Mouse (Mus musculus) thymus, adult 2 months (tissue): Measurements from ENCODE around the gene Cpeb1. TPM values are rescaled to one million over a fixed set of nuclear protein-coding genes. Genes with fewer than 3 reads are reported as not detected.
"Not testable (repeated sequence)": the region's sequence is repeated elsewhere in the genome, so short reads cannot be mapped to it uniquely, and the experiment has no call there.

Experiments used
- DNase-seq: peaks from one replicate; pipeline ENCODE4 v3.0.0; 2021
- H3K27ac ChIP-seq: fragments of 200-500 bp; 2 replicates; pipeline ENCODE4 v1.5.1; 2012; ENCODE audit warnings: low read length, control low read depth; ENCODE audit not compliant: control insufficient read depth, insufficient read depth
- H3K27me3 ChIP-seq: fragments of 200-500 bp; 2 replicates; pipeline ENCODE4 v1.6.1; 2012; ENCODE audit warnings: mild to moderate bottlenecking, low read length, moderate library complexity, mixed read lengths; ENCODE audit not compliant: control insufficient read depth, insufficient read depth
- H3K36me3 ChIP-seq: fragments of 200-500 bp; 2 replicates; pipeline ENCODE4 v1.6.1; 2012; ENCODE audit warnings: mild to moderate bottlenecking, low read length, moderate library complexity; ENCODE audit not compliant: control insufficient read depth, insufficient read depth
- H3K4me1 ChIP-seq: fragments of 200-500 bp; replicated peaks from 2 replicates; pipeline ENCODE4 v1.6.1; 2012; ENCODE audit warnings: low read length; ENCODE audit not compliant: control insufficient read depth, insufficient read depth
- H3K4me3 ChIP-seq: fragments of 200-500 bp; 2 replicates; pipeline ENCODE4 v1.5.1; 2012; ENCODE audit warnings: mild to moderate bottlenecking, low read length, control low read depth, moderate library complexity; ENCODE audit not compliant: control insufficient read depth, insufficient read depth
- CTCF ChIP-seq: fragments of 200-500 bp; IDR thresholded peaks from 2 replicates; pipeline ENCODE4 v1.5.1; 2012; ENCODE audit warnings: mild to moderate bottlenecking, control low read depth, low read length, moderate library complexity, borderline replicate concordance; ENCODE audit not compliant: control insufficient read depth, poor library complexity, insufficient read depth; ENCODE audit errors: extremely low read depth
- POLR2A ChIP-seq: fragments of 200-500 bp; IDR thresholded peaks from 2 replicates; pipeline ENCODE4 v1.6.1; 2012; ENCODE audit warnings: mild to moderate bottlenecking, low read length, control low read depth, moderate library complexity; ENCODE audit not compliant: control insufficient read depth, poor library complexity, insufficient read depth; ENCODE audit errors: extremely low read depth
- WGBS: fragments of 180-500 bp; shearing (Covaris S2); methylation state at CpG from one replicate; pipeline ENCODE4 v1.1.7; 2018; 5-methylcytosine and 5-hydroxymethylcytosine counted together
- polyA plus RNA-seq: library from polyadenylated mRNA; depleted of rRNA; stranded (reverse); fragments of >200 nt; gene quantifications from 2 replicates; pipeline ENCODE4 v1.2.3, GENCODE M21; 2012

The Cpeb1 gene
- polyA plus RNA-seq, 1 experiment = 13.5 TPM

GRCm38 (mm10) chr7:81489649-81490048 lies 34.4 kb upstream of the Cpeb1 start:
- Histone ChIP-seq H3K4me1 (no peaks in the 10 kb centered on the region; the same call in 1 of the 2 replicates), H3K27ac (no peak overlapping the region), H3K4me3 (no peak overlapping the region), H3K27me3 (peaks cover 7% of the 10 kb centered on the region; the same call in 1 of the 2 replicates), H3K36me3 (no peaks in the 10 kb centered on the region)
- DNase-seq = no peak
- 19% methylated on average over 9 of the region's 9 CpGs for WGBS
- TF ChIP-seq POLR2A = no peak
- TF ChIP-seq CTCF = no peak

DNA sequence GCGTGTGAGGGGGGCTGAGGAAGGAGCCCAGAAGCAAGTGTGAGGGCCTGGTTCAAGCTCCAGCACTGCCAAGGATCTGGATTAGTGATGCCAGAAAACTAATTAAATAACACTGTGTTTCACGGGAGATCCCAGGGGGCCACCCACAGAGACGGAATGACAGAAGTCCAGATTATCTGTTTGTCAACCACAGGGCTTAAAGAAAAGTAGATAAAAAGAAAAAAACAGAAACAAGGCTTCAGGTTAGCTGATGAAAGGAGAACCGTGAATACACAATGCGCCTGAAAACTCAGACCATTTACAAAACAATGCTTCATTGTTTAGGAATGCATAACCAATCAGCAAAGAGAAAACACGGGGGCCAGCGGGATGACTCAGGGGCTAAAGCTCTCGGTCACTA lies 25.5 kb upstream of the Cpeb1 start:
- WGBS = 21% methylated on average over 8 of the region's 8 CpGs
- Histone ChIP-seq H3K27me3 (no peaks in the 10 kb centered on the region), H3K27ac (no peak overlapping the region), H3K4me1 (no peaks in the 10 kb centered on the region), H3K36me3 (no peaks in the 10 kb centered on the region), H3K4me3 (no peak overlapping the region)
- DNase-seq = no peak
- TF ChIP-seq CTCF (no peak), POLR2A (no peak)

DNA sequence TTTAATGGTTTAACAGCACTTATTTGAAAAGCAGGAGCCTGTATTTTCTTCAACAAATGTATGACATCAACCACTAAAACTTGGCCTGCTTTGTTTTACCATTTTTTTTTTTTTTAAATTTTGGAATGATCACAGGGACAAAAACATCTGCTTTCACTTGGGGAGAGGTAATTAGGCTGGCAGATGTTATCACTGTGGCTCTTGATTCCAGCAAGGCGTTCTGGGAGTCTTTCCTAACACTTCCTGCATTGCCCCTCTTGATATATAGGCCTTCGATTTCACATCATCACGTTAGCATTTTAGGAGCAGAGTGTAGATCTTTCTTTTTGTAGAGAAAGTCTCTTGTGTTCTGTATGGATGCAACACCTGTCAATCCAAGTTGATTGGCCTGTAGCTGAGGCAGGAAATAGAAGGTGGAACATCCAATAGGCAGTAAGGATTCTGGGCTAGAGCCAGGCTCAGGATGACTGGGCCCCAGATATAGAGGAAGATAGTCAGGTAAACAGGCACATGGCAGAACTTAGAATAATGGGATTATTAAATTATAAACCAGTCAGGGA lies 24.3 kb upstream of the Cpeb1 start:
- no peaks in the 10 kb centered on the region for H3K27me3 ChIP-seq
- H3K4me1 ChIP-seq = no peaks in the 10 kb centered on the region
- H3K4me3 ChIP-seq = no peak overlapping the region
- DNase-seq = no peak
- TF ChIP-seq POLR2A = no peak
- 69% methylated on average over 3 of the region's 3 CpGs for WGBS
- H3K36me3 ChIP-seq = no peaks in the 10 kb centered on the region
- H3K27ac ChIP-seq = no peak overlapping the region

DNA sequence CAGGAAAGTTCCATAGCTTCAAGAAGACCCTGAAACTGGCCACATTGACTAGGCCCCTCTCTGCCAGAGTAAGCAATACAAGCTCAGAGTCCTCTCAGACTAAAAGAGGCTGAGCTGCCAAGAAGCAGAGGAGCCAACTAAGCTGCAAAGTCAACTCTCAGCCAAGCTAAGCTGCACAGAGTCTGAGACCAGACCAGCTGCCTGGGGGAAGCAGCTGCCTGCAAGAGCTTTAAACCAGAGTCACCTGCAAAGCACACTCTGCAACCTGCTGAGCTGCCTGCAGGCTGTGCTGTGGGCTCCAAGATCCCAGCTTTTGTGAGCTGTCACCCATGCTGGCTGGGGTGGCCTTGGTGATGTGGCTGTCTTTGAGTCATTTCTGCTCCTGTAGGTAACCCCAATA lies 23.0 kb upstream of the Cpeb1 start:
- not testable (repeated sequence) for H3K36me3 ChIP-seq, H3K4me1 ChIP-seq, DNase-seq, H3K27me3 ChIP-seq, H3K27ac ChIP-seq, H3K4me3 ChIP-seq

GRCm38 (mm10) chr7:81476833-81477232 lies 21.6 kb upstream of the Cpeb1 start:
- WGBS = 14% methylated on average over 24 of the region's 24 CpGs
- no peak for TF ChIP-seq CTCF
- no peak for TF ChIP-seq POLR2A

GRCm38 (mm10) chr7:81475221-81475620 lies 20.0 kb upstream of the Cpeb1 start:
- no peak overlapping the region for H3K27ac ChIP-seq
- TF ChIP-seq POLR2A = no peak
- no peak for TF ChIP-seq CTCF
- H3K27me3 ChIP-seq = no peaks in the 10 kb centered on the region
- H3K4me1 ChIP-seq = no peaks in the 10 kb centered on the region
- 77% methylated on average over 3 of the region's 3 CpGs for WGBS
- H3K36me3 ChIP-seq = no peaks in the 10 kb centered on the region
- H3K4me3 ChIP-seq = no peak overlapping the region
- DNase-seq = no peak

More at GRCm38 (mm10) chr7:81476833-81477232, 21.6 kb upstream of the Cpeb1 start:
- Histone ChIP-seq H3K36me3 (no peaks in the 10 kb centered on the region), H3K27ac (no peak overlapping the region), H3K27me3 (no peaks in the 10 kb centered on the region), H3K4me1 (no peaks in the 10 kb centered on the region), H3K4me3 (no peak overlapping the region)
- no peak for DNase-seq

DNA sequence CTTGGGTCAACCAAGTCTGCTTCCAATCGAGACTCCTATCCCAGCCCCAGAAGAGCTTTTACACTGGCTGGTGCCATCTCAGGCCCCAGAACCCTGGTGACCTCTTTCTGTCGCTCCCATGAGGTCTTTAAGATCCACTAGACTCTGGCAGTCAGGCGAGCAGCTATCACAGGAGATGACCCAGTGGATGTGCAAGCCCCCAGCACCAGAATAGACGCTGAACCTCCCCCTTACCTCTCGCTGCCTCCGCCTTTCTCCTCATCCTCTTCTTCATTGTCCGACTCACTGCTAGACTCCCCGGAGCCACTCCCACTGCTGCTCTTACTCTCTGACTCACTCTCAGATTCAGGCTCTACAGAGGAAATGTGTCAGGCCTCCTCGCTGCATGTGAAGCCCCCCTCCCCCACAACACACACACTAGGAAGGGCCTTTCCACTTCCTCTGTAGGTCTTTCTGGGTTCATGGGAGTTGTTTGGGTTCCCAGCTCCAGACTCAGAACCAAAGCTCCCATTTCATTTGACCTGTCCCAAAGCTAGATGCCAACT lies 9.7 kb upstream of the Cpeb1 start:
- WGBS = 61% methylated on average over 9 of the region's 9 CpGs

More for the DNA sequence above, 9.7 kb upstream of the Cpeb1 start:
- no peak for DNase-seq
- Histone ChIP-seq H3K27ac (no peak overlapping the region), H3K4me3 (no peak overlapping the region), H3K27me3 (no peaks in the 10 kb centered on the region), H3K36me3 (no peaks in the 10 kb centered on the region), H3K4me1 (no peaks in the 10 kb centered on the region)
- TF ChIP-seq CTCF (no peak), POLR2A (no peak)
